In genomic region chr9:53990921-53991320, GRCm38 (mm10) we compare ENCODE assay signal across 8 mouse cellular contexts. TPM values are rescaled to one million over a fixed set of nuclear protein-coding genes. Genes with fewer than 3 reads are reported as not detected.
DNase-seq lines count a peak whose midpoint lies in the region; ATAC-seq and TF ChIP-seq lines count a peak whose summit lies in the region.

No protein-coding gene starts in this region.

- no peaks in the 10 kb centered on the region for H3K27me3 ChIP-seq in cerebellum, adult 2 months (ENCODE audit: control insufficient read depth, insufficient read depth, low read length)
- peaks cover 5% of the 10 kb centered on the region; the same call in 1 of the 2 replicates for H3K27me3 ChIP-seq in forebrain, embryonic 13.5 days
- no peaks in the 10 kb centered on the region for H3K27me3 ChIP-seq in kidney, embryonic 16.5 days (ENCODE audit: insufficient read depth, low read length)
- H3K27me3 ChIP-seq in midbrain, embryonic 10.5 days (ENCODE audit: low read depth, poor library complexity, severe bottlenecking): no peaks in the 10 kb centered on the region

- TF ChIP-seq POLR2A in cerebellum, adult 2 months (IDR thresholded peaks at IDR 0.05; ENCODE audit: borderline replicate concordance, insufficient read depth, low read length): no peak

- H3K4me2 ChIP-seq in forebrain, embryonic 13.5 days: no peak overlapping the region
- 0 out of 2 replicates have a peak overlapping the region, but pooled peaks have one; percentile 10 for H3K4me2 ChIP-seq in kidney, embryonic 16.5 days (replicated peaks; ENCODE audit: low read depth, low read length)

- H3K4me1 ChIP-seq in cerebellum, adult 2 months (ENCODE audit: control insufficient read depth, insufficient read depth, low read length): no peaks in the 10 kb centered on the region
- H3K4me1 ChIP-seq in forebrain, embryonic 13.5 days: no peaks in the 10 kb centered on the region
- H3K4me1 ChIP-seq in kidney, embryonic 16.5 days (ENCODE audit: insufficient read depth, low read length): no peaks in the 10 kb centered on the region
- no peaks in the 10 kb centered on the region for H3K4me1 ChIP-seq in midbrain, embryonic 10.5 days

- TF ChIP-seq CTCF in cerebellum, adult 2 months (IDR thresholded peaks at IDR 0.05; ENCODE audit: borderline replicate concordance, insufficient read depth, low read depth, low read length): peak; percentile 88

- no peaks in the 10 kb centered on the region for H3K36me3 ChIP-seq in forebrain, embryonic 13.5 days (ENCODE audit: poor library complexity, severe bottlenecking)
- H3K36me3 ChIP-seq in kidney, embryonic 16.5 days (ENCODE audit: insufficient read depth, low read length): no peaks in the 10 kb centered on the region
- no peaks in the 10 kb centered on the region for H3K36me3 ChIP-seq in midbrain, embryonic 10.5 days

- no peak overlapping the region for H3K27ac ChIP-seq in cerebellum, adult 2 months (ENCODE audit: insufficient read depth, low read length)
- H3K27ac ChIP-seq in forebrain, embryonic 13.5 days: no peak overlapping the region
- no peak overlapping the region for H3K27ac ChIP-seq in kidney, embryonic 16.5 days (ENCODE audit: low read length)
- no peak overlapping the region for H3K27ac ChIP-seq in midbrain, embryonic 10.5 days (replicated peaks)

- H3K9ac ChIP-seq in forebrain, embryonic 13.5 days: no peak overlapping the region
- H3K9ac ChIP-seq in kidney, embryonic 16.5 days (replicated peaks; ENCODE audit: low read length): no peak overlapping the region

- H3K4me3 ChIP-seq in cerebellum, adult 2 months (replicated peaks; ENCODE audit: insufficient read depth, low read depth, low read length): no peak overlapping the region
- H3K4me3 ChIP-seq in forebrain, embryonic 13.5 days: no peak overlapping the region
- no peak overlapping the region for H3K4me3 ChIP-seq in kidney, embryonic 16.5 days (ENCODE audit: low read length)
- H3K4me3 ChIP-seq in midbrain, embryonic 10.5 days: no peak overlapping the region

- WGBS in cerebellum, adult 2 months: under 1% methylated on average over 3 of the region's 3 CpGs
- 4% methylated on average over 3 of the region's 3 CpGs for WGBS in forebrain, embryonic 13.5 days
- 3% methylated on average over 3 of the region's 3 CpGs for WGBS in kidney, embryonic 16.5 days
- 10% methylated on average over 3 of the region's 3 CpGs for WGBS in midbrain, embryonic 10.5 days

- no peaks in the 10 kb centered on the region for H3K9me3 ChIP-seq in forebrain, embryonic 13.5 days (replicated peaks)
- H3K9me3 ChIP-seq in kidney, embryonic 16.5 days (ENCODE audit: low read length): no peaks in the 10 kb centered on the region
- no peaks in the 10 kb centered on the region for H3K9me3 ChIP-seq in midbrain, embryonic 10.5 days (replicated peaks)

- ATAC-seq in forebrain, embryonic 13.5 days: peak; percentile 79
- peak; percentile 75; the same call in 1 of the 2 replicates for ATAC-seq in kidney, embryonic 16.5 days (ENCODE audit: low FRiP score, low TSS enrichment)

- DNase-seq in cerebellum, adult 2 months: peak in 1 of 2 experiments; percentile 36
- no peak for DNase-seq in cerebellum, adult 11 months
- peak; percentile 35 for DNase-seq in urinary bladder, postnatal 25 days (ENCODE audit: low spot score)
- no peak for DNase-seq in urinary bladder, adult 2 months (ENCODE audit: low spot score)
- DNase-seq in midbrain, embryonic 10.5 days (ENCODE audit: low spot score): peak; percentile 21
- no peak for DNase-seq in ovary, adult 18-20 months (ENCODE audit: low spot score)

RNA-seq across cellular contexts. Expression of gene Elmod1, which starts 15.8 kb away (rescaled TPM):
- polyA plus RNA-seq in cerebellum, adult 2 months (2012; rRNA removed): 152 and 164 TPM in 2 replicates
- polyA plus RNA-seq in urinary bladder, adult 2 months (2012; rRNA removed): 0.04 and 0.12 TPM in 2 replicates
- polyA plus RNA-seq in forebrain, embryonic 13.5 days (2015; fragmentation: Nextera tagmentation; extraction: Ambion mirVana): 12.1 and 14.2 TPM in 2 replicates
- polyA plus RNA-seq in kidney, embryonic 16.5 days (2015; fragmentation: Nextera tagmentation; extraction: Ambion mirVana): 0.41 and 0.55 TPM in 2 replicates
- polyA plus RNA-seq in midbrain, embryonic 10.5 days (2016; fragmentation: Nextera tagmentation; extraction: Ambion mirVana): 0.75 and 1.4 TPM in 2 replicates

Comparison
In these comparisons a context has a peak if more than half of its experiments do, and no peak if none do; other contexts are left out.
1. DNase-seq: peak in urinary bladder, postnatal 25 days (single experiment) and midbrain, embryonic 10.5 days (single experiment); none in cerebellum, adult 11 months (single experiment), urinary bladder, adult 2 months (single experiment) and ovary, adult 18-20 months (single experiment).
2. RNA of gene Elmod1, which starts 15.8 kb away (polyA plus RNA-seq): 152 to 164 TPM in cerebellum, adult 2 months; 12.1 to 14.2 TPM in forebrain, embryonic 13.5 days, 0.75 to 1.4 TPM in midbrain, embryonic 10.5 days, 0.41 to 0.55 TPM in kidney, embryonic 16.5 days and 0.04 to 0.12 TPM in urinary bladder, adult 2 months; every median in the first group is over 10 times any median in the second.